Mouse (Mus musculus) cortical plate, adult 2 months (tissue): Measurements from ENCODE around the gene Hoxb4. TPM values are rescaled to one million over a fixed set of nuclear protein-coding genes. Genes with fewer than 3 reads are reported as not detected.

ENCODE experiments used
- H3K27ac ChIP-seq: fragments of 200-500 bp; 2 replicates; pipeline ENCODE4 v1.5.1; 2012; ENCODE audit warnings: low read length, control low read depth, inconsistent platforms; ENCODE audit not compliant: insufficient read depth
- H3K4me1 ChIP-seq: fragments of 200-500 bp; 2 replicates; pipeline ENCODE4 v1.6.1; 2011; ENCODE audit warnings: low read length; ENCODE audit not compliant: control insufficient read depth, insufficient read depth
- H3K4me3 ChIP-seq: fragments of 200-500 bp; 2 replicates; pipeline ENCODE4 v1.5.1; 2011; ENCODE audit warnings: mild to moderate bottlenecking, low read length, control low read depth; ENCODE audit not compliant: insufficient read depth
- CTCF ChIP-seq: fragments of 200-500 bp; IDR thresholded peaks from 2 replicates; pipeline ENCODE4 v1.5.1; 2011; ENCODE audit warnings: mild to moderate bottlenecking, control low read depth, low read length; ENCODE audit not compliant: insufficient read depth; ENCODE audit errors: extremely low read depth
- POLR2A ChIP-seq: fragments of 200-500 bp; IDR thresholded peaks from 2 replicates; pipeline ENCODE4 v1.6.1; 2011; ENCODE audit warnings: mild to moderate bottlenecking, low read length, control low read depth; ENCODE audit not compliant: insufficient read depth; ENCODE audit errors: extremely low read depth
- polyA plus RNA-seq: library from polyadenylated mRNA; depleted of rRNA; stranded (reverse); fragments of >200 nt; gene quantifications from 2 replicates; pipeline ENCODE4 v1.2.3, GENCODE M21; 2012

Hoxb4 gene
- polyA plus RNA-seq, 1 experiment = not detected

GRCm38 (mm10) chr11:96342576-96342930 lies 24.5 kb downstream of the Hoxb4 start:
- no peak overlapping the region for H3K27ac ChIP-seq
- no peaks in the 10 kb centered on the region for H3K4me1 ChIP-seq
- no peak overlapping the region for H3K4me3 ChIP-seq
- TF ChIP-seq POLR2A (no peak), CTCF (no peak)

DNA sequence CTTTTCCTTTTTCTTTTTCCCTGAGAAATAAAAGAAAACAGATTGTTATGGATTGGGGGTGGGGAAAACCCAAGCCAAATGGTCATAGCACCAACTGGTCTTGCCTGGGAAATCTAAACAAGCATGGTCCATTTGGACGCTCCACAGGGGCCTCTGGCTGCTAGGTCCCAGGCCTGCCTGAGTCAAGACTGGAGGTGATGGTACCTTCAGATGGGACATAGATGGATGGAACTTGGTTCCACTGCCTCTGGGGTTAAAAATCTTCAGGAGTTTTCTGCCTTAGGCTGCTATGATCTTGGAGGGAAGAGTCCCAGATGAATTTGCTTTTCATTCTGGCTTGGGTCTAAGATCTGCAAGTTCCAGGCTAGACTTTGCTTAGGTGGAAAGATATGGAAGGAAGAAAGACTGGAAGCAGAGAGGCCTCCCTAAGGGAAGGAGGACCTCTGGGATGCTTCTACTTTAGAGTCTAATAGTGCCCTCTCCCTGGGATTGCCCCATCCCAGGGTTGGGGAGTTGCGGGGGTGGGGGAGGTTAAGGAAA lies 25.2 kb downstream of the Hoxb4 start:
- no peak overlapping the region for H3K4me3 ChIP-seq
- TF ChIP-seq POLR2A = no peak
- TF ChIP-seq CTCF = no peak

DNA sequence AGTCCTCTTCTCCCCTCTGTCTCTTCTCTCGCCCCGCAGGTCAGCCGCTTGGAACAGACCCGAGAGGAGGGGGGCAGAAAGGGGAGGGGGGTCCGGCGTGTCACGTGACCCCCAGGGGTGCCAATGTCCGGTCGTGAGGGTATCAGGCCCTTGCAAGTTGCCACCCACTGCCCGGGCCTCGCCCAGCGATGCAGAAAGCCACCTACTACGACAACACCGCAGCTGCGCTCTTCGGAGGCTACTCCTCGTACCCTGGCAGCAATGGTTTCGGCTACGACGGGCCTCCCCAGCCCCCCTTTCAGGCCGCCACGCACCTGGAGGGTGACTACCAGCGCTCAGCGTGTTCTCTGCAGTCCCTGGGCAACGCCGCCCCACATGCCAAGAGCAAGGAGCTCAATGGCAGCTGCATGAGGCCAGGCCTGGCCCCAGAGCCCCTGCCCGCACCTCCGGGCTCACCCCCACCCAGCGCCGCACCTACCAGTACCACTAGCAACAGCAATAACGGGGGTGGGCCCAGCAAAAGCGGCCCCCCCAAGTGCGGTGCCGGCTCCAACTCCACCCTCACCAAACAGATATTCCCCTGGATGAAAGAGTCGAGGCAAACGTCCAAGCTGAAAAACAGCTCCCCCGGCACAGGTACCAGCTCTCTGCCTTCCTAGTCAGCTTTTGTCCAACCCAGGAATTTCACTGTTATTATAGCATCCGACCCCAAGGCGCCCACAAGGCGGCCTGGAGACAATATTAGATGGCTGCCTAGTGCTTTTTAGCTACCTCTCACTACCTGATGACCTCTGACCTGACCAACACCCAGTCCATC lies 26.2 kb downstream of the Hoxb4 start:
- TF ChIP-seq CTCF = no peak
- TF ChIP-seq POLR2A = no peak
- H3K27ac ChIP-seq = no peak overlapping the region
- H3K4me3 ChIP-seq = no peak overlapping the region
- H3K4me1 ChIP-seq = no peaks in the 10 kb centered on the region

More for the DNA sequence above, 25.2 kb downstream of the Hoxb4 start:
- no peak overlapping the region for H3K27ac ChIP-seq
- H3K4me1 ChIP-seq = no peaks in the 10 kb centered on the region

- no peaks in the 10 kb centered on the region for H3K4me1 ChIP-seq
- H3K4me3 ChIP-seq = no peak overlapping the region
- no peak overlapping the region for H3K27ac ChIP-seq
- TF ChIP-seq CTCF (no peak), POLR2A (no peak)
These were observed 26.8 kb downstream of the Hoxb4 start for GRCm38 (mm10) chr11:96344878-96345159.

DNA sequence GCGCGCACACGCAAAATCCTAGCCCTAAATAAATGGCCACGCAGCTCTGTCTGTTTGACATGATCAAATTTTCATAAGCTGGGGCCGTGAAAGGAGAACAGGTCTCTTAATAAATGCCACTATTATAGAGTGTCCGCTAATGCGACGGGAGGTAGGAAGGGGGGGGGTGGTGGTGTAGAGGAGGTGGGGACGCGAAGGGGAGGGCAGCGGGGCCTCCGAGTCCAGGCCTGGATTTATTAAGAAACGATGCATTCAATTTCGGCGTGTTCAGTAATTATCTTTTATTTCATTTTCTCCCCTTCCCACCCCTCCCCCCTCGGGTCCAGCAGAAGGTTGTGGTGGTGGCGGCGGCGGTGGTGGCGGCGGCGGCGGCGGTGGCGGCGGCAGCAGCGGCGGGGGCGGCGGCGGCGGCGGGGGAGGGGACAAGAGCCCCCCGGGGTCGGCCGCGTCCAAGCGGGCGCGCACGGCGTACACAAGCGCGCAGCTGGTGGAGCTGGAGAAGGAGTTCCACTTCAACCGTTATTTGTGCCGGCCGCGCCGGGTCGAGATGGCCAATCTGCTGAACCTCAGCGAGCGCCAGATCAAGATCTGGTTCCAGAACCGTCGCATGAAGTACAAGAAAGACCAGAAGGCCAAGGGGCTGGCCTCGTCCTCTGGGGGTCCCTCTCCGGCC lies 27.3 kb downstream of the Hoxb4 start:
- no peaks in the 10 kb centered on the region for H3K4me1 ChIP-seq
- TF ChIP-seq POLR2A (no peak), CTCF (no peak)
- no peak overlapping the region for H3K4me3 ChIP-seq
- no peak overlapping the region for H3K27ac ChIP-seq

DNA sequence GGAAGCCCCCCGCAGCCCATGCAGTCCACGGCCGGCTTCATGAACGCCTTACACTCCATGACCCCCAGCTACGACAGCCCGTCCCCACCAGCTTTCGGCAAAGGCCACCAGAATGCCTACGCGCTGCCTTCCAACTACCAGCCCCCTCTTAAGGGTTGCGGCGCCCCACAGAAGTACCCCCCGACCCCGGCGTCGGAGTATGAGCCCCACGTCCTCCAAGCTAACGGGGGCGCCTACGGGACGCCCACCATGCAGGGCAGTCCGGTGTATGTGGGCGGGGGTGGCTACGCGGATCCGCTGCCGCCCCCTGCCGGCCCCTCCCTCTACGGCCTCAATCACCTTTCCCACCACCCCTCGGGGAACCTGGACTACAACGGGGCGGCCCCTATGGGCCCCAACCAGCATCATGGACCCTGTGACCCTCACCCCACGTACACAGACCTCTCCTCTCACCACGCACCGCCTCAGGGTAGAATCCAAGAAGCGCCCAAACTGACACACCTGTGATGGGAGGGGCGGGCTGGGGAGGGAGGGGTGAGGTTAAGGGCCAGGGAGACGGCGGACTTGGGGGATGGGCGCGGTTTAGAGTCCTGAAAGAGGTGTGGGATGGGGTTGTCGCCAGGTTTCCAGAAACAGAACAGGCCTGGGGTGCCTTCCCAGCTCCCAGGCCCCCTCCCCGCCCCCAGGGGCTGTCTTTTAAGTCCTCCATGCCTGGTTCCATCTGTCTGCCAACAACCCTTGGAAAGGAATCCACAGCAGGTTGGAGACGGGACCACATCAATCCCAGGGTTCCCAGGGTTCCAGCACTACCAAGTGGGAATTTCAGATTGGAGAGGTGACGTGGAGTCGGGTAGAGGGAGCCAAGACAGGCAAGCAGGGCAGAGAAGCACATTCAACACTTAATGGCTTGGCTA lies 28.1 kb downstream of the Hoxb4 start:
- Histone ChIP-seq H3K4me3 (no peak overlapping the region), H3K27ac (no peak overlapping the region), H3K4me1 (no peaks in the 10 kb centered on the region)

GRCm38 (mm10) chr11:96346916-96347520 lies 29.0 kb downstream of the Hoxb4 start:
- Histone ChIP-seq H3K4me3 (no peak overlapping the region), H3K4me1 (no peaks in the 10 kb centered on the region), H3K27ac (no peak overlapping the region)
- no peak for TF ChIP-seq POLR2A
- TF ChIP-seq CTCF = no peak

More for the DNA sequence above, 28.1 kb downstream of the Hoxb4 start:
- TF ChIP-seq POLR2A = no peak
- no peak for TF ChIP-seq CTCF

DNA sequence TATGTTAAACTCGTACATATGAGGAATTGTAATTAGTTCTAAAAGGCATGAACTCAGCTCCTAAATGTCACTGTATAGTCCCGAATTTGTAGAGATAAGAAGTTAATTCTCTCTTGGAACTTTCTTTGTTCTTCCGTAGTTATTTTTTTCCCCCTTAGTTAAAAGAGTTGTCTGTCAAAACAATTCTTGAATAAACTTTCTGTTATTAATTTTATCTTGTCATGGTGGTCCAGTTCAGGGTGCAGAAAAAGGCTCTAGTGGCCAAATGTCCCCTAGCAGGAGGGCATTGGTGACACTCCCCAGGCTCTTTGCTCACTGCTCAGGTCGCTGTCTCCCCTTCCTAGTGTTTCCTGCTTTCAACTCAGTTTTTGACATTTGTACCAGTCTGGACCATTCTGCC lies 29.6 kb downstream of the Hoxb4 start:
- Histone ChIP-seq H3K4me1 (no peaks in the 10 kb centered on the region), H3K4me3 (no peak overlapping the region), H3K27ac (no peak overlapping the region)
- TF ChIP-seq CTCF (no peak), POLR2A (no peak)
